Mouse (Mus musculus) brain, embryonic 14.5 days (tissue): ENCODE data around the gene Gm28044. TPM values are rescaled to one million over a fixed set of nuclear protein-coding genes. Genes with fewer than 3 reads are reported as not detected.
"Not testable (repeated sequence)": the region's sequence is repeated elsewhere in the genome, so short reads cannot be mapped to it uniquely, and the experiment has no call there.

Source experiments
- DNase-seq: peaks from one replicate; pipeline ENCODE4 v3.0.0-alpha.2; 2011; ENCODE audit warnings: low read depth
- CTCF ChIP-seq: fragments of 200-500 bp; IDR thresholded peaks from 2 replicates; pipeline ENCODE4 v1.5.1; 2012; ENCODE audit warnings: inconsistent platforms, mild to moderate bottlenecking, moderate library complexity, borderline replicate concordance; ENCODE audit not compliant: insufficient read depth, insufficient read length; ENCODE audit errors: extremely low read depth
- POLR2A ChIP-seq: fragments of 200-500 bp; IDR thresholded peaks from 2 replicates; pipeline ENCODE4 v1.6.1; 2012; ENCODE audit warnings: mild to moderate bottlenecking, inconsistent platforms, borderline replicate concordance; ENCODE audit not compliant: poor library complexity, insufficient read depth, insufficient read length, severe bottlenecking; ENCODE audit errors: extremely low read depth
- polyA plus RNA-seq: library from polyadenylated mRNA; depleted of rRNA; stranded (reverse); fragments of >200 nt; gene quantifications from 2 replicates; pipeline ENCODE4 v1.2.3, GENCODE M21; 2012; rRNA removed

Gm28044 gene
- 0.30 TPM in 1 of 2 replicates, not detected in the other for polyA plus RNA-seq

GRCm38 (mm10) chr13:67360131-67360744, at the start of gene Gm28044, which contains the start of gene Zfp953:
Gene Gm28044, minus strand, starts transcription at chr13:67360536.
Gene Zfp953, minus strand, starts transcription at chr13:67360605.
- peak; percentile 95 for DNase-seq
- TF ChIP-seq CTCF (no peak), POLR2A (no peak)

- peak; percentile 81 for DNase-seq
Observed at GRCm38 (mm10) chr13:67399183-67399903, 39.0 kb upstream of the Gm28044 start, which contains the start of gene Zfp429. Gene Zfp429, minus strand, starts transcription at chr13:67399819.

- DNase-seq: not testable (repeated sequence)
Observed at GRCm38 (mm10) chr13:67376255-67376654, 15.9 kb upstream of the Gm28044 start.

- peak; percentile 68 for DNase-seq
Observed at GRCm38 (mm10) chr13:67375050-67375911, 14.9 kb upstream of the Gm28044 start, which contains the start of the genes Gm28041 and Zfp456. Gene Gm28041, minus strand, starts transcription at chr13:67375733. Gene Zfp456, minus strand, starts transcription at chr13:67375810.

GRCm38 (mm10) chr13:67351854-67352253, 8.5 kb downstream of the Gm28044 start:
- DNase-seq: no peak
- TF ChIP-seq POLR2A: no peak
- no peak for TF ChIP-seq CTCF

GRCm38 (mm10) chr13:67343422-67343821, 16.9 kb downstream of the Gm28044 start:
- no peak for DNase-seq
- TF ChIP-seq POLR2A (no peak), CTCF (no peak)

- peak; percentile 4 for DNase-seq
- TF ChIP-seq POLR2A: no peak
- no peak for TF ChIP-seq CTCF
Observed at GRCm38 (mm10) chr13:67332877-67333276, 27.5 kb downstream of the Gm28044 start.

GRCm38 (mm10) chr13:67332019-67332724, 28.2 kb downstream of the Gm28044 start, which contains the start of gene Zfp595:
Gene Zfp595, minus strand, starts transcription at chr13:67332570.
- peak; percentile 93 for DNase-seq
- TF ChIP-seq POLR2A (no peak), CTCF (peak; percentile 58; the same call in 1 of the 2 replicates)

GRCm38 (mm10) chr13:67306718-67307117, 53.6 kb downstream of the Gm28044 start:
- DNase-seq: peak; percentile 33
- TF ChIP-seq POLR2A: no peak
- TF ChIP-seq CTCF: no peak

GRCm38 (mm10) chr13:67305822-67306672, 54.3 kb downstream of the Gm28044 start, which contains the start of gene Zfp457:
Gene Zfp457, minus strand, starts transcription at chr13:67306485.
- DNase-seq: peak; percentile 97
- TF ChIP-seq POLR2A (peak; percentile 66; the same call in 1 of the 2 replicates), CTCF (no peak)

- peak; percentile 37 for DNase-seq
Observed at GRCm38 (mm10) chr13:67278314-67278713, 82.0 kb downstream of the Gm28044 start, which contains the start of gene Zfp458. Gene Zfp458, minus strand, starts transcription at chr13:67278466.

GRCm38 (mm10) chr13:67269383-67270065, 90.8 kb downstream of the Gm28044 start:
- DNase-seq: peak; percentile 2

More at GRCm38 (mm10) chr13:67278314-67278713, 82.0 kb downstream of the Gm28044 start, which contains the start of gene Zfp458:
- TF ChIP-seq POLR2A (no peak), CTCF (no peak)
